Mouse (Mus musculus) CD4-positive, CD25-positive, alpha-beta regulatory T cell, adult 2 months (primary cell): ENCODE measurements at regions not wholly inside any gene's neighbourhood (a gene's known extent, or its start where the extent isn't known, plus 50 kb on each side); places are given as distances from the start of the nearest gene placed in this dataset.
"Not testable (repeated sequence)": the region's sequence is repeated elsewhere in the genome, so short reads cannot be mapped to it uniquely, and the experiment has no call there.

ENCODE experiments used
- DNase-seq: peaks from one replicate; pipeline ENCODE4 v3.0.0-alpha.2; 2012; ENCODE audit warnings: low read depth, low spot score

GRCm38 (mm10) chr12:90664436-90664835, 73.8 kb downstream of the Dio2 start:
- no peak for DNase-seq

GRCm38 (mm10) chr12:90645452-90645851, 92.8 kb downstream of the Dio2 start:
- DNase-seq, result no peak

GRCm38 (mm10) chr12:90643891-90644290, 94.3 kb downstream of the Dio2 start:
- DNase-seq, result no peak

- DNase-seq, result no peak
Observed at GRCm38 (mm10) chr12:90624856-90625255, 113.4 kb downstream of the Dio2 start.

- DNase-seq, result no peak
Observed at GRCm38 (mm10) chr12:90623426-90623825, 114.8 kb downstream of the Dio2 start.

GRCm38 (mm10) chr12:90608810-90609209, 129.4 kb downstream of the Dio2 start:
- no peak for DNase-seq

GRCm38 (mm10) chr12:90607894-90608293, 130.3 kb downstream of the Dio2 start:
- no peak for DNase-seq

DNA sequence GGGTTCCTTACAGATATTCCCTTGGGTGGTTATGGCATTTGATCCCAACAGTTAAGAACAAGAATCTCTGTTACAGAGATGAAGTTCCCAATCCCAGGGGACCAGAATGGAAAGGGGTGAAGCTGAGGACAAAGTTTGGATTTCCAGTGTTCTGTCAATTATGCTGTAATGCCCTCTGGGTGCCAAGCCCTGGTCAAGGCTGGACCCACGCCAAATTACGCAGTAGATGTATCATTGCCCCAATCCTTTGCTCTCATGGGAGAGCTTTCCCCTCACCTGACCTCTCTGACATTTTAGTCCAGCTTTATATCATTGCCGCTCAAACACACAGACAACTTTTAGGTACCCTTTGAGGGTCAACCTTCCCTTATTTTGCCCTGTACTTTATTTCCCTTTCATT, 158.2 kb downstream of the Dio2 start:
- no peak for DNase-seq

GRCm38 (mm10) chr12:90576103-90576502, 162.1 kb downstream of the Dio2 start:
- DNase-seq, result peak; percentile 19

- DNase-seq, result no peak
Observed at GRCm38 (mm10) chr12:90571907-90572306, 166.3 kb downstream of the Dio2 start.

- DNase-seq, result no peak
Observed at GRCm38 (mm10) chr12:90571506-90571905, 166.7 kb downstream of the Dio2 start.

DNA sequence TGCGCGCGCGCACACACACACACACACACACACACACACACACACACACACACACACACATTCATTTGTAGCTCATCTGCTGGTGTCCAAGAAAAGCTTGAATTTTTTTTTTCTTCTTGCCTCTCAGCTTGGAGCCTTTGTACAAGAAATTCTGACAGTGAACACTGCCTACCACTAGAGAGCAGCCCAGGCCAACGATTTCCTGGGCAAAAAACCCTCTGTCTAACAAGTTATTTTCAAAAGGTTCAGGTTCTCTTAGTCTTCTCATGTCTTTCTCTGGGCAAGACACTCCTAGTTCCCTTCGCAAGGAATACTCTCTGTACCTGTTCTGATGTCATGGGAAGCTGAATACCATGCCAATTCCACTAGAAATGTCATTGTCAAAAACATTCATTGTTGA, 171.9 kb downstream of the Dio2 start:
- DNase-seq, result peak; percentile 22

- no peak for DNase-seq
Observed at GRCm38 (mm10) chr12:90565051-90565450, 173.2 kb downstream of the Dio2 start.

DNA sequence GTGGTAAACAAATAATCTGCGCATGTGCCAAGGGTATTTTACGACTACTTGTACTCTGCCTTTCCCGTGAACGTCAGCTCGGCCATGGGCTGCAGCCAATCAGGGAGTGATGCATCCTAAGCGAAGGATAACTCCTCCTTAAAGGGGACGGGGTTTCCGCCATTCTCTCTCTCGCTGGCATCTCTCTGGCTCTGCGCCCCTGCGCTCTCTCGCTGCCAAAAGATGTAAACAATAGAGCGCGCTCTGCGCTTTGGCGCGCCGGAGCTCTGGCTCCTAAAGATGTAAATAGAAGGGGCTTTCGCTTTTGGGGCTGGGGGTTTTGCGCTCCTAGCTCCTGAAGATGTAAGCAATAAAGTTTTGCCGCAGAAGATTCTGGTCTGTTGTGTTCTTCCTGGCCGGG, 173.6 kb downstream of the Dio2 start:
- not testable (repeated sequence) for DNase-seq

DNA sequence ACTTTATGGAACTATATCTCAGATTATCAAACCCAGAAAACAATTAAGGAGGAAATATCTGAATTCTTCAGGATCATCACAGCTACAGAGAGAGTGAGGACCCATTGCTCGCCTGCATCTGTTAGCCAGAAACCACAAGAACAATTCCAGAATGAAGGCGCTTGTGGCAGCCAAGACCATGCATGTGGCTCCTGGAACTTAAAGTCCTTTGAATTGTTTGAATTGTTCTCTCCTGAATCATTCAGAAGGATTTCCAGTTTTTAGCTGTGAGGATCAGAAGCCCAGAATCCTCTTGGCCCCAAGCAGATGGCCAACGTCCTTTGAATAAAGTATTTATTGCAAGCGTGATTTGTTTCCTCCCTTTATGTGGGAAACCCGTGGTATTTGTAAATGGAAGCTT, 195.9 kb downstream of the Dio2 start:
- DNase-seq, result no peak
